Mouse (Mus musculus) gastrocnemius, postnatal 4 days (tissue): Measurements from ENCODE around the gene Ndufs1. TPM values are rescaled to one million over a fixed set of nuclear protein-coding genes. Genes with fewer than 3 reads are reported as not detected.

Experiments used
- DNase-seq, 2 experiments: peaks; one replicate each; pipeline ENCODE4 v3.0.0; 2021 to 2022; ENCODE audit warnings: low spot score in 2 of 2, mixed read lengths in 2 of 2
- long read RNA-seq, 2 experiments: library from polyadenylated mRNA; stranded (forward); transcript quantifications; one replicate each; pipeline ENCODE4 v2.0.0; 2021
- total RNA-seq, 2 experiments: library from RNA; stranded (reverse); gene quantifications; 2 replicates each; pipeline ENCODE4 v1.2.3; 2021

The Ndufs1 gene
- 100 to 1,000 TPM; 227 to 231 TPM for total RNA-seq
- long read RNA-seq, experiment 1, transcript Ndufs1-201 (19 exons, 2,661 nt): major isoform, 141 of 338 reads
- long read RNA-seq, experiment 1, transcript Ndufs1-203 (19 exons, 2,590 nt): minor isoform, 80 of 338 reads
- long read RNA-seq, experiment 1, partial matches to known transcripts: 10 of 338 reads
- long read RNA-seq, experiment 1, other reads (novel, unspliced or antisense): 105 of 338 reads
- long read RNA-seq, experiment 2, transcript Ndufs1-201 (19 exons, 2,661 nt): major isoform, 139 of 345 reads
- long read RNA-seq, experiment 2, transcript Ndufs1-203 (19 exons, 2,590 nt): minor isoform, 68 of 345 reads
- long read RNA-seq, experiment 2, partial matches to known transcripts: 8 of 345 reads
- long read RNA-seq, experiment 2, other reads (novel, unspliced or antisense): 130 of 345 reads

DNA sequence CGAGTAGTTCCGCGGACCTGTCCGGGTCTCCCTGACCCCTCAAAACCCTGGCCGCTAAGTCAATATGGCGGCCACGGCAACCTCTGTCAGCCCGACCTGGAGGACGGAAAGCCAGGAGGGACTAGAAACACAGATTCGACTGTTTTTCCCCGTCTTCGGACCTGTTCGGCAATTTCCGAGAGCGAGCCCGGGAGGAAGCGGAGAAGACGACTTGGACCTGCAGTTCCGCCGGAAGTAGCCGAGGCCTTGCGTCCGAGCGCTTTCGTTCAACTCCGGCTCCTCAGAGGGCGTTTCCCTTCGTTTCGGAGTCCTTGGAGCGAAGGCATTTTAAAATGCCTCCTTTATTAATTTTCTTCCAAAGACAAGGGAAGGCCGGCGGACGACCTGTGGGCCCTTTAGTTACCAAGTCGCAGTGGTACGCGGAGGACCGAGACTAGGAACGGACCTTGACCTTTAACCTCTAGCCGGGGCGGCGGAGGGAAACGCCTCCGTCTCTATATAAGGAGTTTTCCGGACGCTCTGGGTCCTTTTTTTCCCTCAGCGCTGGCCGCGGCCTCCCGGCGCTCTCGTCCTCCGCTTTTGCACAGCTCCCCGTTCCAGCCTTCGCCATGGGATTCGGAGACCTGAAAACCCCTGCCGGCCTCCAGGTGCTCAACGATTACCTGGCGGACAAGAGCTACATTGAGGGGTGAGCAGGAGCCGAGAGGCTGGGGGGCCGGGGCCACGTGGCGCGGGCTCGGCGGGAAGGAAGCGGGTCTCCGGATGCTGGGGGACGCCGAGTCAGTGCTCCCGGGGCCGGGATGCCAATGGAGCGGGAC is at the start of gene Ndufs1, which contains the start of gene Eef1b2:
Ndufs1 (minus strand) TSS at position 230 of the 818 bp plus-strand sequence.
Eef1b2 (plus strand) TSS at position 222 of the 818 bp plus-strand sequence.
- peak; percentile 89 to 97 for DNase-seq

GRCm38 (mm10) chr1:63225890-63226289 is 49.3 kb upstream of the Ndufs1 start:
- peak in 1 of 2 experiments; percentile 27 for DNase-seq

DNA sequence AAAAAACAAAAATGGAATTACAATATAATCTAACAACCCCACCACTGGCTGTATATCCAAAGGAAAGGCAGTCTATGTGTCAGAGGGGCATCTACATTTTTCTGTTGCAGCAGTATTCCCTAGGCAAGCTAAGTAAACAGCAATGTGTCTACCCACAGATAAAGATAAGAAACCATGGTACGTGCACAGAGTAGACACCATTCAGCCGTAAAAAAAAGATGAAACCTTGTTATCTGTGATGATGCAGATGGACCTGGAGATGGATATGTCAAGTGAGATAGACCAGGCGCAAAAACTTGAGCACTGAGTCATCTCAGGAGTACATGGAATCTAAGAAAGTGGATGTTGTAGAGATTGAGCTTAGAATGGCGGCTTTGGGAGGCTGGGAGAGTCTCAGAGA is 48.4 kb upstream of the Ndufs1 start:
- DNase-seq: no peak

GRCm38 (mm10) chr1:63219277-63219676 is 42.6 kb upstream of the Ndufs1 start:
- no peak for DNase-seq

DNA sequence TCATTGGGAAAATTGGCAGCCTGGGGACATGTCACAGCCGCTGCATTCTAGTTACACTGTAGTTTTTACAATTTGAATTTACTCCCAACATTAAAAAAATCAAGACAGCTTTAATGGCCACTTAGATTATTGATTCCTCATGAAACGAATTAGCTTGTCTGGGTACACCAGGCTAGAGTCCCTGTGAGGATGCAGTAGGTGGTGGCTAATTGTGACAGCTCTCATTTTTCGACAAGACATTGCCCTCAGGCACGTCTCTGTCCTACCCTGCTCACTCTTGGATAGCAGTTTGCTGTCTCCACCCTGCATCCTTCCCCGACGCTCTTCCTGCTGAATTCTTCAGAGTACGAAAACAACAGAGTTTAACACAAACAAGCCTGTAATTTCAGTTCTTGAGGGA is 38.0 kb upstream of the Ndufs1 start:
- DNase-seq: no peak

- DNase-seq: no peak
These were observed 37.6 kb upstream of the Ndufs1 start, which contains the start of gene Gpr1 for GRCm38 (mm10) chr1:63214271-63214558. TSS of gene Gpr1 (minus strand) at chr1:63214543.

GRCm38 (mm10) chr1:63213478-63214270 is 37.0 kb upstream of the Ndufs1 start:
- DNase-seq: no peak

DNA sequence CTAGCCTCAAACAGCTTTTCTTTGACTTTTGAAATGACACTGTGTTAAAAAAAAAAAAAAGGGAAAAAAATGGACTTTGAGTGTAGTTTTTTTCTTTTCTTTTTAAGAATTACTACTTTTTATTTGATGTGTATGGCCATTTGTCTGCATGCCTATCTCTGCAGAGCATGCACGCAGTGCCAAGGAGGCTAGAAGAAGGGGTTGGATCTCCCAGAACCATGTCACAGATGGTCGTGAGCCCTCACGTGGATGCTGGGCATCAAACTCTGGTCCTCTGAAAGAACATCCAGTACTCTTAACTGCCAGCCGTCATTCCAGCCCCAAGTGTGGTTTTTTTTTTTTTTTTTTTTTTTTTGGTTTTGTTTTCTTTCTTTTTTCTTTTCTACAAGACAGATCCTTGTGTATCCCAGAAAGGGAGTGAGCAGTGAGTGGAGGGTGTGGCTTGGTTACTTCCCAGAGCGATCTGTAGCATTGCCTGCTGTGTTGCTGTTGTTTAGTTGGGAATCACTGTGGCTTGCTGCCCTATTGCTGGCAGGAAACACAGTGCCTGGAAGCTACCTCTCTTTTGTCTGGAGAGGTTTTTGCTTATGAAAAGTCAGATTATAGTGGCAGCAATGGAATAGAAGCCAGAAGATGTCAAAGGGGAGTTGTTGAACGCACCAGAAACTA is 33.4 kb upstream of the Ndufs1 start:
- no peak for DNase-seq

GRCm38 (mm10) chr1:63207607-63208006 is 31.0 kb upstream of the Ndufs1 start:
- no peak for DNase-seq

DNA sequence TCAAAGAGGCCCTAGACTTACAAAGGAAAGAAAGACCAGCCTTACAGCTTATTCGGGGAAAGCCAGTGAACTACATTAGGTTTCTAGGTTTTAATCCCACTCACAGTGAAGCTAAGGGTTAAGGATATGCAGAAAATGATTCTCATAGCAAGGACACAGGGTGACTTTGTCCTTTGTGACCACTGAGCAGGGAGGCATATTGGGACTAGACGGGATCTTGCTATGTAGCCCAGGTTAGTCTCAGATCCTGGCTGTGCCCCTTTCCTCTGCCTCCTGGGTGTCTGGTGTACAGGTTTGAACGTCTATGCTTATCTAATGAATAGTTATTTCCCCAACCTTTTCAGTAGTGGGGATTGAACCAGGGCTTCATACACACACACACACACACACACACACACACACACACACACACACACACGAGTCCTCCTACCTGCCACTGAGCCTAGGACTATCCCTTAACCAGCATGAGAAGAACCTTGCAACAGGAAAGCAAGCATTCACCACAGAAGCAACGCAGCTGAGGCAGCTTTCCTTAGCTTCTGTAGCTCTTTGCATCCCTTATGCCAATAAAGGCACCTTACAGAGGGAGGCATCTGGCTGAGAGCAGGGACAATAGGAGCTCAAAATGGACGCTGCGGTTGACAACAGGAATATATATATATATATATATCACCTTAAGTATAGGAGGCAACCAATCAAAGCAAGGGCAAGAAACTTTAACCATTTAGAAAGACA is 28.2 kb upstream of the Ndufs1 start:
- DNase-seq: no peak

- peak in 1 of 2 experiments; percentile 14 for DNase-seq
These were observed 27.5 kb upstream of the Ndufs1 start for GRCm38 (mm10) chr1:63203950-63204659.

DNA sequence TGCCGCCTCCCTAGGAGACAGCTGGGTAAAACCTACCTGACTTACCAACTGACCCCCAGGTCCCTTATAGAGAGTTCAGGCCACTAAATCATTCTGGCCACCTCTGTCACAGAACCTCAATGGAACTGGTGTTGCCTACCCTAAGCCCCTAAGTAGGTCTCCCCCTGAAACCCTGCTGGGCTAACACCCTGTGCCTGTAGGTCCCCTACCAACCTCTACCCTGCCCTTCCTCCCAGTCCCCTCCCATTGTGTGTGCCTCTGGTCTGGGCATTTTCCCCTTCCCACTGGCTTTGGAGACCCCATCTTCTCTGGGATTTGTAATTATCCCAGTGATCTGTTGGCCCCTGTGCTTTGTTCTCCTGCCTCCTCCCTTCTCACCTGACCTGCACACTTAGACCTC is 26.8 kb upstream of the Ndufs1 start:
- no peak for DNase-seq

DNA sequence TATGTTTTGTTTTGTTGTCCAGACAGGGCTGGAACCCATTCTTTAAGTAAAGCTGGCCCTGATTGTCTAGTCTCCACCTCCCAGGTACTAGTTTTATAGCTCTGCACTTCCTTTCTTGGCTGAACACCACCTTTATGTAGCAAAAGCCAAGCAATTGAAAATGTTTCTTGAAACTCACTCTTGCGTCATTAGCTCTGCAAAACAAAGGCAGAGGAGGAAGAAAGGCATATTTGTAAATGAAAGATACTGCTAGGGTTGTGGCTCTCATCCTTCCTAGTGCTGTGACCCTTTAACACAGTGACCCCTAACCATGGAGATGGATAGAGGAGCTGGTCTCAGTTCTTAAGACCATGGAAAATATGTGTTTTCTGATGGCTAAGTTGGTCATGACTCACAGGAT is 25.0 kb upstream of the Ndufs1 start:
- no peak for DNase-seq

DNA sequence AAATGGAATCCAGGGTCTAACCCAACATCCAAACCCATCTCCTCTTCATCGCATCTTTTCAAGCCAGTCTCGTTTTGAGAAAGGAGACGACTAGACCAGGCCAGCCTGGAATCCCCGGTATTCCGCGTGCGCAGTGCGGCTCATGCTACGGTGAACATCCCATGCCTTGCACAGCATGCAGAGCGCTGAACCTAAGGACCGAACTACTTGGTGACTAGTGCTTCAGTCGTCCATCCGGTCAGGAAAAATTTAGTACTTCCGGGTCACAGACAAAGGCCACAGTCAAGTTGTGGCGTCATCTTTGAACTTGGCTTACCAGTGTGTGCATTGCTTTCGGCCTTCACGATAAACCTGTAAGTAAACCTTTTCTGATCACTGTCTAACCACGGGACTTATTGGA is 23.7 kb upstream of the Ndufs1 start:
- DNase-seq: no peak

- no peak for DNase-seq
These were observed 22.8 kb upstream of the Ndufs1 start for GRCm38 (mm10) chr1:63199387-63199786.

DNA sequence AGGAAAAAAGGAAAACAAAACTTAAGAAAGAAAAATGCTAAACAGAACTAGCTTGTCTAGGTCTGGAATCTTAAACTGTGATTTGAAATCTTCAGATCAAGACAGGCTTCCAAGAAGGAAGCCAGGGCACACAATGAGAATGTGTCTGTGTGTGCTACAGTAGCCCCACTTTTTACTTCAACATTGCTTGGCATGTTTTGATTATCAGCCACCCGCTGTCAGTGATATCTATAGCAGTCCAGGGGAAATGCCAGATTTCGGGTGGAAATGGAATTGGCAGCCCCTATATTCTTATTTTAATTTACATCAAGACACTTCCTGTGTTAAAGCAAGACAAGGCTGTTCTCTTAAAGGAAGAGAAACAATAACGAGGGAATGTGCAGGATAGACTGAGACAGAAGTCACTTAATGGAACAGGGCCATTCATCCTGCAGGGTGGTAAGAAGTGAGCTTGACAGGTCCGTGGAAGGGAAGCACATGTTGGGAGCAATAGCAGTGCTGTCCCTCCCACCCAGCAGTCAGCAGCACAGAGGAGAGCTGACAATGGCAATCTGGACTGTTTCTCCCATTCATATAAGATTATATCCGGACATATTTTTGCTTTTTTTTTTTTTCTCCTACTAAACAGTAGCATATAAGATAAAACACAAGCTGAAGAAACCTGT is 19.3 kb upstream of the Ndufs1 start:
- no peak for DNase-seq

DNA sequence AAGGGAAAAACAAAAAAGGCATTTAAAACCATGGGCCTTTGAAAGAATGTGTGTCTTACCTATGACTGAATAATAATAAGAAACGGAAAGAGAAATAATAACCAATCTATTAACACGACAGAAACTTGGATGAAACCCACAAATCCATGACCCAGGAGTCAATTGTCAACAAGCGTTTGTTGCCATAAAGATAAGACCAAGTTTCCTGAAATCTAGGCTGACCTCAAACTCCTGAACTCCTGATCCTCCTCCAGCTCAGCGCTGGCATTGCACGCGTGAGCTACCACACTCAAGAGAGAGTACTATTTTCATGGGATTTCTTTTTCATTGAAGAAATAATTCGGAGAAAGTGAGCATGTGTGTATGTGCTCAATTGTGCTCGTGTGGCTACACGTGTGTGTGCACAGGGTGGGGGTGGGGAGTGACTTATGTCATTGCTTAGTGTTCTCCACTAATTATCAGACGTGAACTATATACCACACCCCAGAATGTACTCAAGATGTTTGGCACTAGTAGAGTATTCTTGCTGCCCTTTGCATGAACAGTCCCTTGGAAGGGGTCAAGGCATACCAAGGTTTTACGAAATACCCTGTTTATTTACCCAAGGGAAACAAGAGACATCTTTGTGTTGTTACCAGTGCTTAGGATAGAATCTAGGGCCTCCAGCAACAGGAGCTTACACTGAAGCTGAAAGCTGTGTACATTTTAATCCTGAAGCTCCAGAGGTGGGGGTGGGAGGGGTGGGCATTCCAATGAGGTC is 15.9 kb upstream of the Ndufs1 start:
- no peak for DNase-seq

DNA sequence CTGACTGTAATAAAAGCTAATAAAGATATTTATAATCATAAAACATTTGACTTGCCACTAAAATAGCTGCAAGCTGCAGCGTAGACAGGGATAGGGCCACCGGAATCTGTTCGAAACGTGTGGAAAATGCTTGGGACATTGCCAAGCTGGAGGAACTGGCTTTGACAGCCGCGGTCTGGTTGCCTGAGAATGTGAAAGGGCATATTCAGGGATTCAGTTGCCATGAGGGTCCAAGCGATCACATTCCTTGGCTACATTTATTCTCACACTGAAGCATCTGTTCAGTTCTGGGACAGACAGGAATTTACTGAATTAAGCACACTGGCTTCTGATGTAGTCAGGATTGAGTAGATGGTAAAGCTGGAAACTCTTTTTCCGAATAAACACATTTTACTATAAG is 14.2 kb upstream of the Ndufs1 start:
- DNase-seq: peak in 1 of 2 experiments; percentile 54
